Mouse (Mus musculus): ENCODE results near the gene Bnip3. TPM values are rescaled to one million over a fixed set of nuclear protein-coding genes. Genes with fewer than 3 reads are reported as not detected.
A peak's percentile ranks its signal among the peaks of the same experiment; 100 is the strongest.

The Bnip3 gene
- total RNA-seq (2022): 100 to 1,000 TPM; 229 to 488 (median 281) TPM

DNA sequence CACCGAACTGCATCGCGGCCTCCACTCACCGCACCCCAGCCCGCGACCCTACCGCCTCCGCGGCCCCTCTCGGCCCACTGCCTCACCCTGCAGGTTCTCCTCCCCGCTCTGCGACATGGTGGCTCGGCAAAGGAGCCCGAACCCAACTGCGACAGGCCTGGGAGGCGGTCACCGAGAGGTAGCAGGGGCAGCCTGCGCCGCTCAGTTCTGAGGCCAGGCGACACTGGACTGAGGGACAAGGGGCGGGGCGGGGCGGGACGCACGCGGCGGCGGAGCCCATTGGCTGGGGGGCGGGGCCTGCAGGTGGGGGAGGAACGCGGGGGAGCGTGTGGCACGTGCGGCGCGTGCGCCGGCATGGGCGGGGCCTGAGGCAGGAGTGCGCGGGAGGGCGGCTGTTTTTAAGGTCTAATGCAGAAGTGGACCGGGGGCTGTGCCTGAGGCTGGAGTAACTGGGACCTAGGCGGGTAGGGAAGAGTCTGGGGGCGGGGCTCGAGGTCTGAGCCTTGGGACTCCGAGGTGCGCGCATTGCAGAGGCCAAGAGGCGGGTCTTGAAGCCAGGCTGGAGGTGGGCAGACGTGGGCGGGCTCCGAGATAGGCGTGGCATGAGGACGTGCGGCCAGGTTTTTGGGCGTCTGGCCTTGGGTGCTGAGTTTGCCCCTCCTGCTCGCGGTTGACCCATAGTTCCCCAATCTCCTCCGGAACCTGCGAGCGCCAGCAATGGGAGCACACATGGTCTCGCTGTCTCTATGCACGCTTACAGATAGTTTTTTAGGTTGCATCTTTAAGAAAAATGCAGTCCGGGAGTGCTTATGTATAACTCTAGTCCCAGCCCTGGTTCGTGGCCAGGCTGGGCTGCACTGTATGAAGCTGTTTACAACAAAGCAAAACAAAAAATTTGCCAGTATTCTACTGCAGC, at the start of gene Bnip3:
Gene Bnip3 (minus strand): TSS at position 243 of the 916 bp plus-strand sequence.
- DNase-seq (ENCODE audit: low spot score): peak; percentile 87

DNA sequence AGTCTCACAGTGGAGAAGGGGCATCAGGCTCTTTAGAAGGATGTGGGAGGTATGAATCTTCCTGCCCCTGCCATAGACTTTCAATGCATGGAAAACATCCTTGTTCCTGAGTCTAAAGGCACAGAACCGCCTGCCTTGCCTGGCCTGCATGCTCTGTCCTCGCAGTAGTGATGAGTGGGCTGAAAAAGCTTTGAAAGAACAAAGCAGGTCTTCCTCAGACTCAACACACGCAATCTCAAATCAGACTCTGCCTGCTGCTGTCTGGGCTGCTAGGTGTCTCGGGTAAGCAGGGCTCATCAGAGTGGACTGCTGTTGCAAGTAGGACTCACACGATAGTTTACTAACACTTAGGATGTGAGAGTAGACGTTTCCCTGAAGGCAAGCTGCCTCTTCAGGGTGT, 47.8 kb upstream of the Bnip3 start:
- DNase-seq (ENCODE audit: low spot score): no peak

DNA sequence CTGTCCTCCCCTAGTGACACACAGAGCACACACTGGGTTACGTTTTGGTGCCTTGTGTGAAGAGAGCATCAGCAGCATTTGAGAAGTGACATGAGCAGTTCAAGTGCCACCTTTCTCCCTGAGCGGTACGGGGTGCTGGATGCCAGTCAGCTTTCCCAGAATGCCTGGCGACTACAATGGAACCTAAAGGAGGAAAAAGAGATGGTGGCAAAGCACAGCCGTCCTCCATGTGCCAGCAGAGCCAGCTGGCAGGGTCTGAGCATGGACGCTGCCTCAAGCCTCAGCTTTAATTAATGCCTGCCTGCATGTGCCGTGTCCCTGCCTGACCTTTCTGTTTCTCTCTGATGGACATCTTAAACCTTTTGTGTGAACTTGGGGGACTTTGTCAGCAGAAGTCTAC, 46.5 kb upstream of the Bnip3 start:
- DNase-seq (ENCODE audit: low spot score): no peak

DNA sequence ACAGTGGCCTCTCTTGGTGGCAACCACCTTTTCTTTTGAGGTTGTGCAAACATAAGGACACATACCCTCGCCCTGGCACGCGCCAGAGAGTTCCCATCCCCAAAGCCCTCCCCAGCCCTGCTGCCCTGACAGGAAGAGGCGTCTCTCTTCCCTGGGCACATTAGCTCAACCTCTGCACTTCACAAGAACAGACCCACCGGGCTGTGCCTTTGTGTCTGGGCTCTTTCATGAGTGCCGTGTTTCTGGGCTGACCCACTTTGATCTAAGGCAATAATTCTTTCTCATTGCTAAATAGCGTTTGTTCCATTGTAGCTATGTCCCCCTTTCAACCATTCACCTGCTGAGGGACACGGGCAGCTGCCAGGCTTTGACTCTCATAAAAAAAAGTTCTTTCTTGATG, 39.0 kb upstream of the Bnip3 start:
- no peak for DNase-seq (ENCODE audit: low spot score)

DNA sequence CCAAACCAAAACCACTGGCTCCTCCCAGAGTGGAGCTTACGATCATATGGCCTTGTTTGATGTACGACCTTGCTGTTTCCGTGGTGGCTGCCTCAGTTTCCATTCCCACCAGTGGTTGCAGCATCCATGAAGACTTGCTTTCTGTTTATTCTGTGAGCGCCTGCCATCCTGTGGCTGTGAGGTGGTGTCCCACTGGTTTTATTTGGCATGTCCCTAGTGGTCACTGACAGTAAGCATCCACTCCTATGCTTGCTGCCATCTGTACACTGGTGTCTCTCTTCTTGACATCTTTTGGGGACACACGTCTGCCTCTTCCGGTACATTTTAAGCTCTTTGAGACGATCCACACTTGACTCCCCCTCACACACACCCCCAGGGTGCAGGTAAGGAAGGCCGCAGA, 38.4 kb upstream of the Bnip3 start:
- no peak for DNase-seq (ENCODE audit: low spot score)

DNA sequence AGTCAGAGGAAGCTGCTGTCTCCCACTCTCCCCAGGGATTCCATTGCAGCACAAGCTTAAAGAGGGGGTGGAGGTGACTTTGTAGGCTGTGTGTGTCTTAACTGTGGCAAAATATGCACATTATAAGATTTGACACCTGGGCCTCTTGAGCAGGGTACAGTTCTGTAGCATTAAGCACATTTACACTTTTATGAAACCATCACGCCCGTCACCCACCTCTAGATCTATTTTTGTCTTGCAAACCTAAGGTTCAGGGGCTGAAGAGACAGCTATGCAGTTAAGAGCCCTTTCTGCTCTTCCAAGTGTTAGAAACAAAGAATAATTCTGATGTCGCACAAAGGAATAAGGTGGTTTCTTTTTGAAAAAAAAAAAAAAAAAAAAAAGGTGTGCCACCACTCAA, 36.3 kb upstream of the Bnip3 start:
- no peak for DNase-seq (ENCODE audit: low spot score)

DNA sequence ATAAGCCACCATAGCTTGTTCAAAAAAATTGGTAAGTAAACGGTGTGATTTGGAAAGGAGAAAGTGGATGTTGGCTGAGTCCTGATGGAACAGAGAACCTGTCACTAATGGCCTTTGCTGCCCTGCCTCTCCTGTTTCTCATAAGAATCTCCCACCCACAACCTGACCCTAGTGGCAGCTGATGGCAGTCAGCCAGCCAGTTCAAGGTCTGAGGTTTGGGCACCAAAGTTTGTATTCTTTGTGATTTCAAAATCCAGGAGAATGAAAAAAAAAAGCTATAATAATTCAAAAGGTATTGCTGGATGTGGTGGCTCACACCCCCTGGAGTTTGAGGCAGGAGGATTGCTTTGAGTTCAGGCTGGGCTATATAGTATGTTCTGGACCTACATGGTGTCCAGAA, 33.0 kb upstream of the Bnip3 start:
- DNase-seq (ENCODE audit: low spot score): no peak

DNA sequence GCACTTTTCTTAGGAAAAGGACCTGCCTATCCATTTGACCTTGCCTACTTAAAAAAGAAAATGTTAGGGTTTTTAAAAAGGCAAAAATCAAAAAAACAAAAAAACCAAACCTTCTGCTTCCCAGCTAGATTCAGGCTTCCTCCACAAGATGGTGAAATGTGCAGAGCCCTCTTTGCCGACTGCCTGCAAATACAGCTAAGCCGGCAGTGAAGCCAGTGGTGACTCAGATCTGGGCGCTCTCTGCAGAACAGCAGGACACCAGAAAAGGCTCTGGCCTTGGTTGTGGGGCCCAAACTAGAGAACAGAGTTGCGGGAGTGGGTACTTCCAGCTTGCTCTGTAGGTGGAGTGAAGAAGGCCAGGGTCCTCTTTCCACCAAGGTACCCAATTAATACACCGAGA, 32.3 kb upstream of the Bnip3 start:
- no peak for DNase-seq (ENCODE audit: low spot score)

DNA sequence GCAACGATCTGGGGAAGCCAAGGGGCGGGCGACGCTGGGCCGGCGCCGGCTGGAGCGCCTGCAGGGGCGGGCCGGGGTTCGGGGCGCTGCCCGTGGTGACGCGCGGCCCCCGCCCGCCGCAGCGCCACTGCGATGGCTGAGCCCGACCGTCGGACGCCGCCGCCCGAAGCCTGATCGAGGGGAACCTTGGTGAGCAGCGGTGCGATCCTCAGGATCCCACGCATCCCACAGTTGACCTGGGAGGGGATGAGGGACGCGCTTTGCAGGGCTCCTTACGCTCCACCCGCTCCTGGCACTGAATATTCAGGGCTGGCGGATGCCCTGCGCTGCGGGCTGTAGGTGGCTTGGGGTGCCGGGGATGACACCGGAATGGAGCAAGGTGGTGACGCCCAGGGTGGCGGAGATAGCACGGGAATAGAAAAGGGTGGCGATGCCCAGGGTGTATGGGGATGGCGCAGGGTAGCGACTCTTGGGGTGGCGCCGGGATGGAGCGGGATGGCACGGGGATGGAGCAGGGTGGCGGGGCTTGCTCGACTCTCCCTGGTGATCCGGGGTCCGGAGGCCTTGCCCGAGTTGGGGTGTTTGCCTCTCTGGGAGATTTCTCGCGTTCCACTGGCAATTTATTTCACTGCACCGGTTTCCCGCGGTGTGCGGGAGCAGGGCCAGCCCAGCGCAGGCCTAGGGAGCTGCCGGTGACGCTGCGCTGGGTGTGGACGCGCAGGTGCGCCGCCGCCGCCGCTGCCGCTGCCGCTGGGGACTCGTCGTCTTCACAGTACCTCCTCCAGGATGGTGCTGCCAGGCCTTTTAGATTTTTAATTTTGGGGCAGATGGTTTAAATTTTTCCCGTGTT, 31.5 kb upstream of the Bnip3 start, which contains the start of gene Jakmip3:
Gene Jakmip3 (plus strand): TSS at position 119 of the 850 bp plus-strand sequence.
- DNase-seq (ENCODE audit: low spot score): no peak

DNA sequence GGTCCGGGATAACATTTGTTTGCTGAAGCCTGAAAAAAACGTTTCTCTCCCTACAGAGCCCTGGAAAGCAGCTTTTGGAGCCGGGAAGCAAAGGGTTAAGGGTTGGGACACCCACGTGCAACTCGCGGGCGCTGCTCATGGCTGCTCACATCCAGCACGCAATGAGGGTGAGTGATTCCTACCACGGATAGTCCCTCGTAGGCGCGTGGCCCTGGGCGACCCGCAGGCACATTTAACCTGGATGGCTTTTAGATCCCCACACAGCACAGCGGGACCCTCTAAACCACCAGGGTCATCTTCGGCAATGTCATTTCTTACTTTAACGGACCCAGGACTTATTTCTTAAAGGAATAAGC, 30.9 kb upstream of the Bnip3 start:
- no peak for DNase-seq (ENCODE audit: low spot score)

DNA sequence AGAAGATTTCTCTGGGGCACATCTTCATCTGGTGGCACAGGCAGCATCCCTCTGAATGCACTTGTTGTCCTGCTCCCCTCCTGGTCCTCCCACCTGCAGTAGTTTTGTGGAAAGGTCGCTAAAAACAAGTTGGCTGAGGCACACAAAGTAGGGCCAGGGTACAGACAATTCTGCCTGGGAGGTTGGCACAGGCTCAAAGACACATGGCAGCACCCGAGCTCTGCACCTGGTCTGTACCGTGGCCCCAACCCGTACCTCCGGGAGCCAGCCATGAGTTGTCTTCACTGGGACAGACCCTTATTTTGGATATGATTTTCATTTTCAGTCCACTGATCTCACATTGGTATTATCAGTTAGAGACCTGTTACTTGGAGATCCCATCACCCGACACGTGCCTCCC, 29.7 kb upstream of the Bnip3 start:
- DNase-seq (ENCODE audit: low spot score): no peak

DNA sequence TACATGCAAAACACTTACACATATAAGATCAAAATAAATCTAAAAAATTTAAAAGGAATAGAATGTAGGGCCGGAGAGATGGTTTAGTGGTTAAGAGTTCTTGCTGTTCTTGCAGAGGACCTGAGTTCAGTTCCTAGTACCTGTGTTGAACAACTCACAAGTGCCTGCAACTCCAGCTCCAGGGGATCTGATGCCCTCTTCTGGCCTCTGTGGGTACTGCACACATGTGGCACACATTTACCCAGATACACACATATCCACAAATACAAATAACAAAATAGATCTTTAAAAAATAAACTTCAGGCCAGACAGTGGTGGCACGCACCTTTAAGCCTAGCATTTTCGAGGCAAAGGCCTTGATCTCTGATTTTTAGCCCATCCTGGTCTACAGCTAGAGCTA, 25.2 kb upstream of the Bnip3 start:
- DNase-seq (ENCODE audit: low spot score): no peak

DNA sequence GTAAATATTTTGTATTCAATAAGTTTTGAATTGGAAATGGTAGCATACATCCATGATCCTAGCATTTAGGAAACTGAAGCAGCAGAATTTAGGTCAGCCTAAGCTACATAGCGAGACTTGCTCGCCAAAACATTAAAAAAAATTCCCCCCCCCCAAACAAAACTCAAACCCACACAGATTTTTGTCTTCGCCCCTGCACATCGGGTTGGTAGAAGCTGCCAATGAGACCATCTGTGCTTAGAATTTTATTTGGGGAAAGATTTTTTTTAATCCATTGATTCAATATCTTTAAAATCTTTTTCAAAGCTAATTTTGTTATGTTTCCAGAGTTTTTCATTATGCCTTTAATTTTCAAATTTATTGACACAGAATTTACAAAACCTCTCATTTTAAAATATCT, 19.1 kb upstream of the Bnip3 start:
- DNase-seq (ENCODE audit: low spot score): no peak

DNA sequence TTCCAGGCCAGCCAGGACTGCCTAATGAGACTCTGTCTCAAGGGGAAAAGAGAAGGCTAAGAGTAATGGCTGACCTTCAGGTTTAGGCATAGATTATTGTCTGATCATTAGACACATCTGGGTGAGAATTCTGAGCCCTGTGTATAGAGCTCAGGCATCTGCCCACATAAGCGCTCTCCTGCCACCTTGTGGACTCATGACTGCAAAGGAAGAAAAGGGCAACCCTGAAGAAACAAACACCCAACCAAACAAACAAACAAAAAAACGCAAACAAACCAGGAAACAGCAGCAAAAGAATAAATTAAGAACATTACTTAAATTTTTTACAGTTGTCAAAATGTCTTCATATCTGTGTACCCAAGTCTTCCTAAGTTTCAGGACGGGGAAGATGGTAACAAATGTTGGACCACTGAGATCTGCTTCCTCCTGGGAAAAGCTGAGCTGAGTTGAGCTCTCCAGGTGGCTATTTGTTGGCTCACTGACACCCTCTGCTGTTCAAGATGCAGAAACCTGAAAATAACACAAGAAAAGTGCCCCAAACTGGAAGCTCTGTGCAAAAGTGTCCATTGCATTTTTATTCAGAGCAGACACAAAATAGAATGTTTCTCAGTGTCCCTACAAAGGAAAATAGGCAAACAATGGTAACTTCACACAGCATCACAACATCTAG, 14.6 kb upstream of the Bnip3 start:
- no peak for DNase-seq (ENCODE audit: low spot score)

DNA sequence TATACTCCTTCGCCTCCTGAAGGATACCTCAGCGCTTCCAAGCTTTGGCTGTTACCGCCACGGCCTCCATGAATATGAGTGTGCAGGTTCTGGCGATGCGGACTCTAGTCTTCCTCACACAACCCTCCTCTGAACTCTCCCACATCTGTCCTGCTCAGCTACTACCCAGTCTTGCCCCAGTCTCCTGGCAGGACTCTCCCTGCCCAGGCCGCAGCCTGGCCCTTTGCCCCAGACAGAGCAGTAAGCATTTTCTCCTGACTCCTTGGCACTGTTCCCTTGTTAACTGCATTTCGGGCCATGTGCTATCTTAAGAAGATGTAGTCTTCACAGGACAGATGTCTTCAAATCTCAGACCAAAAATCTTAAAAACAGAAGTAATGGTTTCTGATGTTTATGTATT, 12.3 kb upstream of the Bnip3 start:
- DNase-seq (ENCODE audit: low spot score): no peak

DNA sequence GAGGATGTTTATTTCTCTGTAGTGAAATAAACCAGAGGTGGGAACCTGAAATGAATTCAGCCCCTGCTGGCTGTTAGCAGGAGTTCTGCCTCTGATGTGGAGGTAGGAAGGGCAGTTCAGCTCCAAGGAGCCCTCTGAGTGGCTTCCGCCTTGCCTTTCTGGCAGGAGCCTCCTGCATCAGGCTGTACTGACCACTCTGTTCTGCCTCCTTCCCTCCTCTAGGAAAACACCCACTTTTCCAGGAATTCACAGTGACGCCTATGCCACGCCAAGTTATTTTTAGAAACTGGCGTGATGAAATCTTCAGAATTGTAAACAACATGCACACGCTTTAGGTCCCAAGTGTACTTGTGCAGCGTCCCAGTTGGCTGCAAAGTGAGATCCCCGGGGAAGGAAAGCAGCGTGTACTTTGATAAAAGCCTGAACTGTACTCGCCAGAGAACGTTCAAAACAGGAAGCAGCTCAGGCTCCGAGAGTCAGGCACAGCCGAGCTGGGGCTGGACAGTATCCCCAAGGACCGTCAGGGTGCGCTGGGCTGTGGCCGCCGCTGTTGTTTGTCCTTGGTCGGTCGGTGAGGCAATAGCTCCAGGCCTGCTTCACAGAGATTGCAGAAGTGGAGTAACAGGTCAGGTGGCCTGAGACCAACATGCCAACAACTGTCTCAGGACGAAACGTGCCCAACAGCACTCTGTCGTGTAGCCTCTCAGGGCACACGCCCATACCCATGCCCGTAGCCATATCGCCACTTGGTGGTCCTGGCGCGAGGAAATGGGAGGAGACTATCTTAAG, 10.0 kb upstream of the Bnip3 start:
- DNase-seq (ENCODE audit: low spot score): peak; percentile 96

DNA sequence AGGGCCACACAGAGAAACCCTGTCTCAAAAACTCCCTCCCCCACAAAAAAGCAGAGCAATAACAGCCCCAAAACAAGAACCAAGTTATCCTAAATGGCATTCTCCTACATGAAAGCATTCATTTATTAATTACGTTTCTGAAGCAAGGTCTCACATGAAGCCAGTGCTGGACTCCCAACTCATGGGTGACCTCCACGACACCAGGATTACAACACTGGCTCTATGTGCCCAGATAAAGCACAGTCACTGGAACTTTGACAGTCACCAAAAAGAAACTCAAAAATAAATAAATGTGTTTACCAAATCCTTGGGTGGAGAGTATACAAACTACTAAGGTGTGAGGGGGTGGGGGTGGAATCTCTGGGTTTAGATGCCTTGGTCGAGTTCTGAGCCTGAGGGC, 4.3 kb upstream of the Bnip3 start:
- DNase-seq (ENCODE audit: low spot score): no peak

DNA sequence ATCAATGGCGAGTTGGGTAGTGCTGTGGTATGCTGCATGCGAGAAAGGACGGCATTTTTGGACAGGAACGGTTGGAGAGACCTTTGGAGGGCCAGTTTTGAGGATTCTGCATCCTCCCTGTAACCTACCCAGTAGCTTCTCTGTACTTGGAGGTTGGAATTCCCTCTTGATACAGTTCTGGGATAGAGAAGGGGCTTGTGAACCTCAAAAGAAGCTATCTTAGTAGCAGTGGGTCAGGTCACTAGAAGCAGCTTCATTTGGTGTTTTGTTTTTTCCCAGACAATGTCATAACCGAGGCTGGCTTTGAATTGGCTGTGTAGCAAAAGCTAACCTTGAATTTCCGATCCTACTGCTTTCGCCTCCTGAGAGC, 859 bp upstream of the Bnip3 start:
- DNase-seq (ENCODE audit: low spot score): no peak

DNA sequence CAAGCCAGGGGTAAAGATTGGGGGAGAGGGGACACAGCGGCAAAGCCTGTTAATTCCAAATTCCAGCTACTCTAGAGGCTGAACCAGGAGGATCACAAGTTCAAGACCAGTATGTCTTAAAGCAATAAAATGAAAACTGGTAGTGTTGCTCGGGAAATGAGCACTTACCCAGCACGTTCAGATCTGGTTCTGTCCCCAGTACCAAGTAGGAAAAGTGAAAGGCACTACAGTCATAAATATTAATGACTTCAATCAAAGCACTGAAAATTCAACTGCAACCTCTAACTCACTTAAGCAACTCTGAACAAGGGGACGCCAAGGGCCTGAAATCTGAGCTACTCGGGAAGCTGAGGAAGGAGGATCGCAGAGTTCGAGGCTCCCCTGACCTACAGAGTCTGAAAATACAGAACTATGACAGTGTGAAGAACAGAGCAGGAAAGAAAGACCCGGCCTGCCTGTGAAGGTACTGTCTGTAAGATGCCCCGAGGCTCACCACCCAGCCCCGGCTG, 497 bp downstream of the Bnip3 start:
- DNase-seq (ENCODE audit: low spot score): peak; percentile 28

DNA sequence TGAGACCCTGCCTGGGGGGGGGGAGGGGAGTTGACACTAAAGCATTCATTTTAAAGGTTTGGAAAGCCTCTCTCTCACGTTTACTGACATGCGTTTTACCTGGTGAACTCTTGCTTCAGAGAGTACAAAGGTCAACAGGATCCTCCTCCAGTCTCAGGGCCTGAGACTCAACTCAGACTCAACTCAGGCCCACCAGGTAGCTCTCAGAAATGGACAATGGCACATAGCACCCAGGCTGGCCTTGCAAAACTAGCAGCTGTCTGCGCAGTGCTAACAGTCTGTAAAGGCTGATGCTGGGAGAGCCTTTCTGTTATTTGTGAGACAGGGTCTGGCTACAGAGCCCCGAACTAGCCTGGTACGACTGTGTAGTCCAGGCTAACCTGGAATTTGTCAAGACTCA, 1.3 kb downstream of the Bnip3 start:
- no peak for DNase-seq (ENCODE audit: low spot score)

DNA sequence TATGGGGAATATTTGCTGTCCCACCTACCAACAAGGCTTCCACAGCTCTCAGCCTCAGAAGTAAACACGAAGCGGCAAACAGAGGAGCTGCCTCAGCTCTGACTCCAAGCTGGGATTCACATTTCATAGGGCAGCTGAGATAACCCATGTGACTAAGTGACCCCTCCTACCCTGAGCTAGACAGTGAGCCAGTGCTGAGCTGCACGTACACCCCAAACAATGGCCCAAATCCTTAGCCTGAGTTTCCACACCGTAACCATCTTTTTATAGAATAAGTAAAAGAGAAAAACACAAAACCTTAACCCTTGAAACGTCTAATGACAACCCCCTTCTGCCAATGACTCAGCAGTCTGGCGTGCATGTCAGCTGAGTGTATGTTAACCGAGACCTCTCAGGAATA, 2.3 kb downstream of the Bnip3 start:
- peak; percentile 75 for DNase-seq (ENCODE audit: low spot score)

Data from heart, adult 8-10 months (tissue).